Mouse (Mus musculus): ENCODE results near the gene Htr1d. TPM values are rescaled to one million over a fixed set of nuclear protein-coding genes. Genes with fewer than 3 reads are reported as not detected.

The Htr1d gene
- polyA plus RNA-seq, 1 experiment from 2014 or later, result 0.16 TPM

DNA sequence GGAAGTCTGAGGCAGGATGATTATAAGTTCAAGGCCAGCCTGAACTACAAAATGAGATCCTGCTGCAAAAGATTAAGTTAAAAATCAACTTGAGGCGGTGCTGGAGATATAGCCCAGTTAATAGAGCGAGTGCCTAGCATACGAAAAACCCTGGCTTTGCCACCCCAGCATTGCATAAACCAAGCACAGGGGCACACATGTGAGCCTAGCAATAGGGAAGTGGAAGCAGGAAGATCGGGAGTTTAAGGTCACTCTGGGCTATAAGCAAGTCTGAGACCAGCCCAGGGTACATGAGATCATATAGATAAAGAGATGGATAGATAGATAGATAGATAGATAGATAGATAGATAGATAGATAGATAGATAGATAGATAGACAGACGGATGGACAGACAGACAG is 26.5 kb downstream of the Htr1d start:
- Histone ChIP-seq H3K4me1 (replicated peaks; ENCODE audit: control insufficient read depth, insufficient read depth, low read length) (no peaks in the 10 kb centered on the region; the same call in 1 of the 2 replicates), H3K4me2 (replicated peaks; ENCODE audit: low read depth) (no peak overlapping the region), H3K9ac (ENCODE audit: low read depth, low read length) (no peak overlapping the region), H3K27me3 (replicated peaks; ENCODE audit: control insufficient read depth, insufficient read depth, low read length) (no peaks in the 10 kb centered on the region), H3K4me3 (ENCODE audit: low read depth, low read length) (no peak overlapping the region), H3K27ac (ENCODE audit: low read depth, low read length) (no peak overlapping the region), H3K9me3 (ENCODE audit: control insufficient read depth) (no peaks in the 10 kb centered on the region), H3K36me3 (ENCODE audit: control insufficient read depth, insufficient read depth) (no peaks in the 10 kb centered on the region)
- TF ChIP-seq CTCF (IDR thresholded peaks at IDR 0.05; ENCODE audit: low read depth), result no peak
- no peak for ATAC-seq
- WGBS, result 55% methylated on average over 5 of the region's 5 CpGs

DNA sequence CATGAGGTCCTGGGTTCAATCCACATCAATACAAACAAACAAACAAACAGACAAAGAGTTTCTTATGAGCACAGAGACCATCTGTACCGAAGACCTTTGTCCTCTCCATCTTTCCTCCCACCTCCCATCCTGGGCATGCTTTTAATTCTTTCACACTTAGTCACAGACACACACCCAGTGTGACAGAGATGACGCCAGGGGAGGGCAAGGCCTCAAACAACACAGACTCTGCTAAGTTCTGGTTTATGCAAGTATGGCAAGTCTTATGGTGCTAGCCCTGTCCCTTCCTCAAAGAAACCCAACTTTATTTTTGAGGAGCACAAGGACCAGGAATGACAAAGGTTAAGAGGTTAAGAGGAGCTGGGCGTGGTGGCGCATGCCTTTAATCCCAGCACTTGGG is 26.9 kb downstream of the Htr1d start:
- Histone ChIP-seq H3K9ac (ENCODE audit: low read depth, low read length) (no peak overlapping the region), H3K4me2 (replicated peaks; ENCODE audit: low read depth) (no peak overlapping the region), H3K36me3 (ENCODE audit: control insufficient read depth, insufficient read depth) (no peaks in the 10 kb centered on the region), H3K27me3 (replicated peaks; ENCODE audit: control insufficient read depth, insufficient read depth, low read length) (no peaks in the 10 kb centered on the region), H3K4me1 (replicated peaks; ENCODE audit: control insufficient read depth, insufficient read depth, low read length) (no peaks in the 10 kb centered on the region; the same call in 1 of the 2 replicates), H3K4me3 (ENCODE audit: low read depth, low read length) (no peak overlapping the region), H3K27ac (ENCODE audit: low read depth, low read length) (peak overlapping the region; percentile 92), H3K9me3 (ENCODE audit: control insufficient read depth) (no peaks in the 10 kb centered on the region)
- ATAC-seq, result no peak
- 65% methylated on average over 4 of the region's 4 CpGs for WGBS
- TF ChIP-seq CTCF (IDR thresholded peaks at IDR 0.05; ENCODE audit: low read depth), result no peak

GRCm38 (mm10) chr4:136451564-136451963 is 28.2 kb downstream of the Htr1d start:
- Histone ChIP-seq H3K4me1 (replicated peaks; ENCODE audit: control insufficient read depth, insufficient read depth, low read length) (no peaks in the 10 kb centered on the region; the same call in 1 of the 2 replicates), H3K4me2 (replicated peaks; ENCODE audit: low read depth) (no peak overlapping the region), H3K9ac (ENCODE audit: low read depth, low read length) (no peak overlapping the region), H3K36me3 (ENCODE audit: control insufficient read depth, insufficient read depth) (no peaks in the 10 kb centered on the region), H3K4me3 (ENCODE audit: low read depth, low read length) (no peak overlapping the region), H3K9me3 (ENCODE audit: control insufficient read depth) (no peaks in the 10 kb centered on the region), H3K27me3 (replicated peaks; ENCODE audit: control insufficient read depth, insufficient read depth, low read length) (no peaks in the 10 kb centered on the region), H3K27ac (ENCODE audit: low read depth, low read length) (peak overlapping the region; percentile 92)
- TF ChIP-seq CTCF (IDR thresholded peaks at IDR 0.05; ENCODE audit: low read depth), result no peak
- WGBS, result 7% methylated on average over 6 of the region's 6 CpGs
- ATAC-seq, result peak; percentile 76

DNA sequence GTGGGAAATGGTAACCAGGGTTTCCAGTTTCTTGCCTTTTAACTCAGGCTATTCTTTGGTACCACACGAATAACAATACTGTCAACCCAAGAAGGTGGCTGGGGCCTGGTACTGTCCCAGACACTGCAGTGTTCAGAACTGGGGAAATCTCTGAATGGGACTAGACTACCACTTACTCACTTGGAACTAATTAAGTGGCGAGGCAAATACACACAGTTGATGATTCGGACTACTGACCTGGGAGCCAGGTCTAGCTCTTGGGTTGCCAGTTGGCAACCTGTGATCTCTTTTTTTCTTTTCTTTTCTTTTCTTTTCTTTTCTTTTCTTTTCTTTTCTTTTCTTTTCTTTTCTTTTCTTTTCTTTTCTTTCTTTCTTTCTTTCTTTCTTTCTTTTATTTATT is 29.0 kb downstream of the Htr1d start:
- Histone ChIP-seq H3K9me3 (ENCODE audit: control insufficient read depth) (no peaks in the 10 kb centered on the region), H3K36me3 (ENCODE audit: control insufficient read depth, insufficient read depth) (no peaks in the 10 kb centered on the region), H3K4me2 (replicated peaks; ENCODE audit: low read depth) (no peak overlapping the region), H3K9ac (ENCODE audit: low read depth, low read length) (no peak overlapping the region), H3K4me3 (ENCODE audit: low read depth, low read length) (no peak overlapping the region), H3K27ac (ENCODE audit: low read depth, low read length) (peak overlapping the region; percentile 92), H3K27me3 (replicated peaks; ENCODE audit: control insufficient read depth, insufficient read depth, low read length) (no peaks in the 10 kb centered on the region), H3K4me1 (replicated peaks; ENCODE audit: control insufficient read depth, insufficient read depth, low read length) (no peaks in the 10 kb centered on the region; the same call in 1 of the 2 replicates)
- WGBS, result 61% methylated on average over 3 of the region's 3 CpGs
- TF ChIP-seq CTCF (IDR thresholded peaks at IDR 0.05; ENCODE audit: low read depth), result no peak
- no peak; the same call in 1 of the 2 replicates for ATAC-seq

GRCm38 (mm10) chr4:136452792-136453191 is 29.5 kb downstream of the Htr1d start:
- Histone ChIP-seq H3K27ac (ENCODE audit: low read depth, low read length) (peak overlapping the region; percentile 35; the same call in 1 of the 2 replicates), H3K4me2 (replicated peaks; ENCODE audit: low read depth) (no peak overlapping the region), H3K4me1 (replicated peaks; ENCODE audit: control insufficient read depth, insufficient read depth, low read length) (no peaks in the 10 kb centered on the region; the same call in 1 of the 2 replicates), H3K9ac (ENCODE audit: low read depth, low read length) (no peak overlapping the region), H3K27me3 (replicated peaks; ENCODE audit: control insufficient read depth, insufficient read depth, low read length) (no peaks in the 10 kb centered on the region), H3K36me3 (ENCODE audit: control insufficient read depth, insufficient read depth) (no peaks in the 10 kb centered on the region), H3K4me3 (ENCODE audit: low read depth, low read length) (no peak overlapping the region), H3K9me3 (ENCODE audit: control insufficient read depth) (no peaks in the 10 kb centered on the region)
- 23% methylated on average over 5 of the region's 5 CpGs for WGBS
- no peak for TF ChIP-seq CTCF (IDR thresholded peaks at IDR 0.05; ENCODE audit: low read depth)
- peak; percentile 84 for ATAC-seq

DNA sequence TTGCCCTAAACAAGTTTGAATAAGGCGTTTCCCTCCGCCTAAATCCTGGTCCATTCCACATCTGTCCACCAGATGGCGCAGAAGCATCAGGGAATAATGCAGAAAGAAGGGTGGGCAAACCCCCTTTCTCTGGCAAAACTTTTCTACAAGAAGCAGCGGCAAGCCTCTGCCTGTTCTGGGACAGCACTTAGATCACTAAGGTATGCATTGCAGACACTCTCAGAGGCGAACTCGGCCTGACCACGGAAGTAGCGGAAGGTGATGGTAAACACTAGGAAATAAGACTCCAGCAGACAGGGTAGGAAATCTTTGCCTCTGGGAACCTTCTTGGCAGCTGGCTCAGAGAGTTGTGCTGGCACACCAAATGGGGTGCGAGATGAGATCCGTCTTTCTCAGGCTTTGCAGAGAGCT is 31.5 kb downstream of the Htr1d start:
- peak overlapping the region; percentile 32 for H3K4me3 ChIP-seq (ENCODE audit: low read depth, low read length)
- no peak for ATAC-seq
- no peaks in the 10 kb centered on the region for H3K36me3 ChIP-seq (ENCODE audit: control insufficient read depth, insufficient read depth)

More for the DNA sequence above, 31.5 kb downstream of the Htr1d start:
- H3K4me1 ChIP-seq (replicated peaks; ENCODE audit: control insufficient read depth, insufficient read depth, low read length), result no peaks in the 10 kb centered on the region; the same call in 1 of the 2 replicates
- no peak overlapping the region; the same call in 1 of the 2 replicates for H3K27ac ChIP-seq (ENCODE audit: low read depth, low read length)
- peak overlapping the region; percentile 67 for H3K4me2 ChIP-seq (replicated peaks; ENCODE audit: low read depth)
- 0 out of 2 replicates have a peak overlapping the region, but pooled peaks have one; percentile 8 for H3K9ac ChIP-seq (ENCODE audit: low read depth, low read length)
- peak; percentile 97 for TF ChIP-seq CTCF (IDR thresholded peaks at IDR 0.05; ENCODE audit: low read depth)
- 7% methylated on average over 10 of the region's 10 CpGs for WGBS
- H3K9me3 ChIP-seq (ENCODE audit: control insufficient read depth), result no peaks in the 10 kb centered on the region
- H3K27me3 ChIP-seq (replicated peaks; ENCODE audit: control insufficient read depth, insufficient read depth, low read length), result no peaks in the 10 kb centered on the region

Measured in intestine, postnatal 0 days (tissue).